1 mouse cellular context compared by ENCODE assay signal in the genomic region with DNA sequence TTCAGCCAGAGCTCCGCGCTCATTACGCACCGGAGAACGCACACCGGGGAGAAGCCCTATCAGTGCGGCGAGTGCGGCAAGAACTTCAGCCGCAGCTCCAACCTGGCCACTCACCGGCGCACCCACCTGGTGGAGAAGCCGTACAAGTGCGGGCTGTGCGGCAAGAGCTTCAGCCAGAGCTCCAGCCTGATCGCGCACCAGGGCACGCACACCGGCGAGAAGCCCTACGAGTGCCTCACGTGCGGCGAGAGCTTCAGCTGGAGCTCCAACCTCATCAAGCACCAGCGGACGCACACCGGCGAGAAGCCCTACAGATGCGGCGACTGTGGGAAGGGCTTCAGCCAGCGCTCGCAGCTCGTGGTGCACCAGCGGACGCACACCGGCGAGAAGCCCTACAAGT.
TF ChIP-seq lines count a peak whose summit lies in the region.

No protein-coding gene starts in this region.

TF ChIP-seq in ES-E14, 5 proteins besides CTCF, POLR2A, EP300 and RAD21 (continued from another document):
- TF ChIP-seq ZNF384 (IDR thresholded peaks at IDR 0.05; ENCODE audit: low read depth, low read length), result no peak
